Mouse (Mus musculus): ENCODE measurements around the gene Btbd17.

The Btbd17 gene

GRCm38 (mm10) chr11:114769911-114770310 lies 25.8 kb downstream of the Btbd17 start:
- no peak for DNase-seq (ENCODE audit: low read depth, low spot score)

- peak; percentile 55 for DNase-seq (ENCODE audit: low read depth, low spot score)
Measured at GRCm38 (mm10) chr11:114764820-114765818, 30.6 kb downstream of the Btbd17 start, which contains the start of gene Kif19a. Gene Kif19a (plus strand): TSS chr11:114765388.

GRCm38 (mm10) chr11:114747564-114748138 lies 48.1 kb downstream of the Btbd17 start:
- DNase-seq (ENCODE audit: low read depth, low spot score): no peak

- peak; percentile 86 for DNase-seq (ENCODE audit: low read depth, low spot score)
Measured at GRCm38 (mm10) chr11:114745134-114745533, 50.6 kb downstream of the Btbd17 start.

GRCm38 (mm10) chr11:114741451-114741850 lies 54.3 kb downstream of the Btbd17 start:
- DNase-seq (ENCODE audit: low read depth, low spot score): no peak

All from R1 (cell line).